Mouse (Mus musculus) neural tube, embryonic 14.5 days (tissue): ENCODE data around the gene B3gntl1. TPM values are rescaled to one million over a fixed set of nuclear protein-coding genes. Genes with fewer than 3 reads are reported as not detected.

Source experiments
- ATAC-seq: fragments of 200-750 bp; cut with Nextera tagmentation; 2 replicates; pipeline ENCODE4 v1.8.0; 2017; ENCODE audit warnings: low read depth, mild to moderate bottlenecking, moderate TSS enrichment, moderate library complexity
- H3K27ac ChIP-seq: fragments of 300-500 bp; sonication (generic); 2 replicates; pipeline ENCODE4 v1.5.1; 2014; ENCODE audit warnings: low read depth, mild to moderate bottlenecking, control low read depth, low read length, moderate library complexity, mixed read lengths
- H3K27me3 ChIP-seq: fragments of 300-500 bp; sonication (generic); 2 replicates; pipeline ENCODE4 v1.6.1; 2014; ENCODE audit warnings: low read length; ENCODE audit not compliant: control insufficient read depth, insufficient read depth
- H3K36me3 ChIP-seq: fragments of 300-500 bp; sonication (generic); 2 replicates; pipeline ENCODE4 v1.6.1; 2014; ENCODE audit warnings: low read length, mixed read lengths; ENCODE audit not compliant: control insufficient read depth, insufficient read depth
- H3K4me1 ChIP-seq: fragments of 300-500 bp; sonication (generic); 2 replicates; pipeline ENCODE4 v1.6.1; 2014; ENCODE audit warnings: low read length; ENCODE audit not compliant: control insufficient read depth, insufficient read depth
- H3K4me2 ChIP-seq: fragments of 300-500 bp; sonication (generic); 2 replicates; pipeline ENCODE4 v1.6.1; 2014; ENCODE audit warnings: mild to moderate bottlenecking, low read depth, low read length, control low read depth
- H3K4me3 ChIP-seq: fragments of 300-500 bp; sonication (generic); 2 replicates; pipeline ENCODE4 v1.5.1; 2014; ENCODE audit warnings: low read depth, low read length, control low read depth, mixed read lengths
- H3K9ac ChIP-seq: fragments of 300-500 bp; sonication (generic); replicated peaks from 2 replicates; pipeline ENCODE4 v1.6.1; 2014; ENCODE audit warnings: low read depth, mild to moderate bottlenecking, control low read depth, low read length, mixed read lengths
- H3K9me3 ChIP-seq: fragments of 300-500 bp; sonication (generic); 2 replicates; pipeline ENCODE4 v1.6.1; 2016; ENCODE audit warnings: low read length; ENCODE audit not compliant: control insufficient read depth
- WGBS: fragments of 180-500 bp; shearing (Covaris S2); extraction: QIAGEN DNeasy Blood & Tissue Kit; methylation state at CpG from one replicate; pipeline ENCODE4 v1.1.7; 2014; 5-methylcytosine and 5-hydroxymethylcytosine counted together
- polyA plus RNA-seq: library from polyadenylated mRNA; unstranded; fragments of >200 nt; fragmentation: Nextera tagmentation; extraction: Ambion mirVana; gene quantifications from 2 replicates; pipeline ENCODE4 v1.2.1, GENCODE M21; 2014

Gene B3gntl1
- polyA plus RNA-seq, 1 experiment from 2014 or later = 6.1 TPM

- Histone ChIP-seq H3K4me1 (no peaks in the 10 kb centered on the region), H3K9me3 (no peaks in the 10 kb centered on the region), H3K4me3 (no peak overlapping the region), H3K27ac (no peak overlapping the region), H3K9ac (no peak overlapping the region), H3K4me2 (no peak overlapping the region), H3K27me3 (no peaks in the 10 kb centered on the region), H3K36me3 (no peaks in the 10 kb centered on the region)
- 97% methylated on average over 6 of the region's 6 CpGs for WGBS
- no peak for ATAC-seq
These were observed 27.6 kb downstream of the B3gntl1 start for GRCm38 (mm10) chr11:121645394-121645793.

DNA sequence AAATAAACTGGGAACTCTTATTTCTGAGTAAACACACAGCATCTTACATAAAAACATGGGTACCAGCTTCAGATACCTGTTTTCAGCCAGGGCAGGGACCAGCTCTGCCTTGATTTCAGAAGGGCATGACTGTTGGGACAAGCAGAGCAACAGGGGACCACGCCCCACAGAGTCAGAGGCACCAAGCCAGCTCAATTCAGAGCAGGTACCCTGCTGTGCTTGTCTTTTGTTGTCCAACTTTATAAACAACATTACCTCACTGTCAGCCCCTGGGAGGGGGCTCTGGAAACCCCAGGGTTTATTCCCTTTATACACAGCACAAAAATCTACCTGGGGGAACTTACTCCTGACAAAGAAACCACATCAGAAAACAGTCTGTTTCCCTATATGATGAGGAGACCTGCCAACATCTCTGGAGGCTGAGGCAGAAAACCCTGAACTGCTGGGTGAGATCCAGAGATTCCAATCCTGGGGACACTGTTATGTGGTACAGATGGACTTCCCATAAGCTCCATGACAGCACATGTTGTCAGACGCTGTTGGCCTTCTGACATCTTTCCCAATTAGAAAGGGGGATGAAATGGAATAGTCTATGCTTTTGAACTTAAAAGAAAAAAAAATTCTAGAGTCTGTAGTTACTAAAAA is 31.3 kb downstream of the B3gntl1 start:
- H3K27me3 ChIP-seq = no peaks in the 10 kb centered on the region
- no peaks in the 10 kb centered on the region for H3K9me3 ChIP-seq
- WGBS = 57% methylated on average over 2 of the region's 2 CpGs
- no peaks in the 10 kb centered on the region for H3K4me1 ChIP-seq
- H3K27ac ChIP-seq = no peak overlapping the region
- H3K4me3 ChIP-seq = no peak overlapping the region
- H3K4me2 ChIP-seq = no peak overlapping the region
- H3K36me3 ChIP-seq = peaks cover 8% of the 10 kb centered on the region; the same call in 1 of the 2 replicates
- H3K9ac ChIP-seq = no peak overlapping the region
- no peak for ATAC-seq

GRCm38 (mm10) chr11:121636646-121637045 is 36.3 kb downstream of the B3gntl1 start:
- no peak overlapping the region for H3K27ac ChIP-seq
- H3K27me3 ChIP-seq = no peaks in the 10 kb centered on the region
- no peaks in the 10 kb centered on the region for H3K4me1 ChIP-seq
- no peak for ATAC-seq
- H3K4me3 ChIP-seq = no peak overlapping the region
- peaks cover 8% of the 10 kb centered on the region; the same call in 1 of the 2 replicates for H3K36me3 ChIP-seq
- no peak overlapping the region for H3K9ac ChIP-seq
- no peak overlapping the region for H3K4me2 ChIP-seq
- 98% methylated on average over 10 of the region's 10 CpGs for WGBS
- no peaks in the 10 kb centered on the region for H3K9me3 ChIP-seq

DNA sequence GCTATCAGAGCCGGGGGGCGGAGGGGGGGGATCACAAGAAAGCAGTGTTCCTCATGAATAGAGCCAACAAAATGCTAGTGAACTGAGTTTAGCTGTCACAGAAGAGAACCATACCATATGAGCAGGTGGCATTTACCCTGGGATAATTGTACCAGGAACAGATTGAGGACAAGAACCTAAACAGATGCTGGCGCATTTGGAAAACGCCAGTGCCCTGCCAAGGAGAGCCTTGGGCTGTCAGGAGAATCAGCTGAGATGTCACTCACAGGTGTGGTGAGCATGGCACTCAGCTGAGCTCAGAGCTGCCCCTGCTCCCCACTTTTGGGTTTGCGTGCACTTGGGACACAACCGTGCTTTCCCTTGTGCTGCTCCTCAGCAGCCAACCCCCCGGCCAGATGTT is 41.5 kb downstream of the B3gntl1 start:
- H3K4me3 ChIP-seq = no peak overlapping the region
- H3K36me3 ChIP-seq = 0 out of 2 replicates have a peak, but pooled peaks cover 12% of the 10 kb centered on the region
- no peaks in the 10 kb centered on the region for H3K27me3 ChIP-seq
- H3K4me2 ChIP-seq = no peak overlapping the region
- H3K9ac ChIP-seq = no peak overlapping the region
- 93% methylated on average over 7 of the region's 7 CpGs for WGBS
- no peaks in the 10 kb centered on the region for H3K9me3 ChIP-seq
- ATAC-seq = no peak
- H3K27ac ChIP-seq = no peak overlapping the region
- H3K4me1 ChIP-seq = no peaks in the 10 kb centered on the region

DNA sequence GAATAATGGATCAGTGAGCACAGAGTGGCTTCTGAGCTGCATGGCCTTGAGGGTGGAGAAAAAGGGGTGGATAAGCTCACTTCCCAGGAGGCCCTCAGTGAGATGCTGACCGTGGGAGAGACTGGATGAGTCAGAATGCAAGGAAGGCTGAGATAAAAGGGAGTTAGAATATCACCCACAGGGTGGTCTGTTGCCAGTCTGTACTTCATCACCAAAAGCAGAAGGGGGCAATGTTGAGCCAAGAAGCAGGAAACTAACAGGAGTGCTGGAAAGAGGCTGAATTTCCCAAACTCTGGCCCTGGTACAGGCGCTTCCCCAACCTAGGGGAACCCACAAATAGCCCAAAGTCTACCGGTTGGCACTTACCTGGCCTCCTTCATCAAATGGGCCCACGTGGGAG is 42.5 kb downstream of the B3gntl1 start:
- no peak overlapping the region for H3K4me2 ChIP-seq
- no peaks in the 10 kb centered on the region for H3K27me3 ChIP-seq
- H3K9ac ChIP-seq = no peak overlapping the region
- H3K27ac ChIP-seq = no peak overlapping the region
- 0 out of 2 replicates have a peak, but pooled peaks cover 12% of the 10 kb centered on the region for H3K36me3 ChIP-seq
- no peak overlapping the region for H3K4me3 ChIP-seq
- ATAC-seq = no peak
- no peaks in the 10 kb centered on the region for H3K4me1 ChIP-seq
- no peaks in the 10 kb centered on the region for H3K9me3 ChIP-seq
- 92% methylated on average over 4 of the region's 4 CpGs for WGBS

DNA sequence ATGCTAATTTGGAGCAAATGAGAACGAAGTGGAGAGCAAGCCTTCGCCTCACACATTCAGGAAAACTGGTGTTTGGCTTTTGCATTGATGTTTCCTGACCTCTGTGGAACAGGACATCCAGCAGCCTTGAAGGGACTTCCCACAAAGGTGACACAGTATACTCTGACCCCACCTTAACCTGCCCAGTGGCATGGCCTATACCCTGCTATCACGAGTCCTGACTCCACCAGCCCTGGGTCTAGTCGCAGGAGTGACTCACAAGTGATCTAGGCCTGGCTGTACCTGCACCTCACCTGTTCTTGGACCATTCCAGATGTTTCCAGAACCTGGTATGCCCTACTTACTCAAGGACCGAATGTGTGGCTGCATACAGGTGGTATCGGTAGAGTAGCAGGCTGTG is 43.4 kb downstream of the B3gntl1 start:
- H3K9me3 ChIP-seq = no peaks in the 10 kb centered on the region
- 94% methylated on average over 6 of the region's 6 CpGs for WGBS
- H3K4me1 ChIP-seq = no peaks in the 10 kb centered on the region
- no peak overlapping the region for H3K9ac ChIP-seq
- H3K27me3 ChIP-seq = no peaks in the 10 kb centered on the region
- no peak overlapping the region for H3K4me2 ChIP-seq
- ATAC-seq = no peak
- 0 out of 2 replicates have a peak, but pooled peaks cover 12% of the 10 kb centered on the region for H3K36me3 ChIP-seq
- no peak overlapping the region for H3K4me3 ChIP-seq
- no peak overlapping the region for H3K27ac ChIP-seq

- no peak for ATAC-seq
- Histone ChIP-seq H3K4me2 (no peak overlapping the region), H3K27me3 (no peaks in the 10 kb centered on the region), H3K27ac (no peak overlapping the region), H3K4me3 (no peak overlapping the region), H3K9me3 (no peaks in the 10 kb centered on the region), H3K4me1 (no peaks in the 10 kb centered on the region), H3K9ac (no peak overlapping the region), H3K36me3 (peaks cover 12% of the 10 kb centered on the region; the same call in 1 of the 2 replicates)
- WGBS = 93% methylated on average over 5 of the region's 5 CpGs
These were observed 45.4 kb downstream of the B3gntl1 start for GRCm38 (mm10) chr11:121627521-121627920.

GRCm38 (mm10) chr11:121625007-121625406 is 47.9 kb downstream of the B3gntl1 start:
- H3K4me2 ChIP-seq = no peak overlapping the region

DNA sequence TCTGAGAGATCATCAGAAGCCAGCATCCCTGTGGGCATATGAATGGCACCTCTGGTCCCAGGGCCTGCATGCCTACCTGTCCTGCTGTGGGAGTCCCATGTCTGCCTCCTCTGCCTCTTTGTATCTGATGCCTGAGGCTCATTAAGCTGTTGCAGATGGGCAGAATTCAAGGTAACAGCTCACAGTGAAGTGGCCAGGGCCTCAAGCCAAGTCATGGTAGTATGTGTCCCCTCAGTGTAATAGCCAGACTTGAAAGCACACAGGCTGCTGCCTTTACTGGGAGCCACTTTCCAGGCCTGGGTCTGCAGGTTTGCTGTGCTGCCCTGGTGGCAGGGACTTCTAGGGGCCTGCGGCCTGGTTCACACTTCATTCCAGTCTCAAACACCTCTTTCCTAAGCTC is 55.6 kb downstream of the B3gntl1 start:
- peaks cover 43% of the 10 kb centered on the region for H3K36me3 ChIP-seq
- H3K27ac ChIP-seq = no peak overlapping the region
- WGBS = 100% methylated on average over 1 of the region's 1 CpGs
- no peak overlapping the region for H3K9ac ChIP-seq
- no peaks in the 10 kb centered on the region for H3K4me1 ChIP-seq
- no peak overlapping the region for H3K4me2 ChIP-seq
- no peaks in the 10 kb centered on the region for H3K27me3 ChIP-seq
- no peak overlapping the region for H3K4me3 ChIP-seq
- no peaks in the 10 kb centered on the region for H3K9me3 ChIP-seq
- no peak for ATAC-seq

More at GRCm38 (mm10) chr11:121625007-121625406, 47.9 kb downstream of the B3gntl1 start:
- H3K9me3 ChIP-seq = no peaks in the 10 kb centered on the region
- H3K9ac ChIP-seq = no peak overlapping the region
- no peaks in the 10 kb centered on the region for H3K4me1 ChIP-seq
- 95% methylated on average over 4 of the region's 4 CpGs for WGBS
- H3K4me3 ChIP-seq = no peak overlapping the region
- peaks cover 17% of the 10 kb centered on the region for H3K36me3 ChIP-seq
- no peak for ATAC-seq
- no peak overlapping the region for H3K27ac ChIP-seq
- no peaks in the 10 kb centered on the region for H3K27me3 ChIP-seq
